12 mouse cellular contexts compared by ENCODE assay signal in genomic region chr9:69760371-69761301, GRCm38 (mm10). TPM values are rescaled to one million over a fixed set of nuclear protein-coding genes. Genes with fewer than 3 reads are reported as not detected.
DNase-seq lines count a peak whose midpoint lies in the region; ATAC-seq and TF ChIP-seq lines count a peak whose summit lies in the region.
"Had no signal": no experiment of that assay in that cellular context is flagged by ENCODE, and none has a peak within 500 bp of the region (broad histone marks: within the 10 kb centered on the region; RNA-seq: fewer than 3 reads in every experiment).

TSS of gene Foxb1 (minus strand) at chr9:69760940.

- ATAC-seq in kidney, postnatal 0 days (replicated peaks; ENCODE audit: low FRiP score, low read depth): no peak
- ATAC-seq in embryonic facial prominence, embryonic 11.5 days (replicated peaks; ENCODE audit: insufficient number of reproducible peaks, low FRiP score, low TSS enrichment, low read depth): 0 out of 2 replicates have a peak, but pooled peaks have one; percentile 27
- peak; percentile 52; the same call in 1 of the 2 replicates for ATAC-seq in hindbrain, postnatal 0 days

- H3K27ac ChIP-seq in kidney, postnatal 0 days: no peak within 1 kb of the TSS
- H3K27ac ChIP-seq in embryonic facial prominence, embryonic 11.5 days (replicated peaks; ENCODE audit: low read depth, low read length): no peak within 1 kb of the TSS
- peak within 1 kb of the TSS; percentile 61 for H3K27ac ChIP-seq in hindbrain, postnatal 0 days

- no peak for TF ChIP-seq CTCF in kidney, postnatal 0 days (IDR thresholded peaks at IDR 0.05; ENCODE audit: low read depth)
- TF ChIP-seq CTCF in hindbrain, postnatal 0 days (IDR thresholded peaks at IDR 0.05; ENCODE audit: low read depth): no peak

- no peaks in the 10 kb centered on the region for H3K36me3 ChIP-seq in kidney, postnatal 0 days (ENCODE audit: insufficient read depth, low read length)
- H3K36me3 ChIP-seq in embryonic facial prominence, embryonic 11.5 days (replicated peaks; ENCODE audit: control insufficient read depth, insufficient read depth, low read depth, low read length): no peaks in the 10 kb centered on the region
- H3K36me3 ChIP-seq in hindbrain, postnatal 0 days (ENCODE audit: insufficient read depth, low read length): no peaks in the 10 kb centered on the region

- no peak for DNase-seq in kidney, postnatal 0 days (ENCODE audit: low spot score)
- DNase-seq in kidney, postnatal 14 days: no peak
- peak; percentile 33 for DNase-seq in embryonic facial prominence, embryonic 11.5 days (ENCODE audit: low spot score)
- DNase-seq in hindbrain, postnatal 0 days (ENCODE audit: low spot score): peak; percentile 45
- peak; percentile 28 for DNase-seq in retina, embryonic 14.5 days (ENCODE audit: low spot score)
- no peak for DNase-seq in MN1 (ENCODE audit: low spot score)
- no peak for DNase-seq in adrenal gland, postnatal 4 days (ENCODE audit: low spot score in 2 of 2)
- no peak for DNase-seq in ovary, postnatal 14 days (ENCODE audit: low spot score)
- DNase-seq: cerebellum, postnatal 25 days had no signal

- 0 out of 2 replicates have a peak within 1 kb of the TSS, but pooled peaks have one; percentile 4 for H3K4me3 ChIP-seq in kidney, postnatal 0 days (replicated peaks; ENCODE audit: low read depth, low read length)
- H3K4me3 ChIP-seq in embryonic facial prominence, embryonic 11.5 days (ENCODE audit: low read depth, low read length): peak within 1 kb of the TSS; percentile 21
- H3K4me3 ChIP-seq in hindbrain, postnatal 0 days (ENCODE audit: low read length): peak within 1 kb of the TSS; percentile 40

- H3K9me3 ChIP-seq in kidney, postnatal 0 days (replicated peaks; ENCODE audit: low read length): no peaks in the 10 kb centered on the region
- no peaks in the 10 kb centered on the region for H3K9me3 ChIP-seq in embryonic facial prominence, embryonic 11.5 days (replicated peaks; ENCODE audit: control insufficient read depth, low read length)
- no peaks in the 10 kb centered on the region for H3K9me3 ChIP-seq in hindbrain, postnatal 0 days (ENCODE audit: low read length)

- H3K27me3 ChIP-seq in kidney, postnatal 0 days (ENCODE audit: insufficient read depth, low read length): peaks cover 99% of the 10 kb centered on the region
- H3K27me3 ChIP-seq in embryonic facial prominence, embryonic 11.5 days (ENCODE audit: control insufficient read depth, insufficient read depth, low read length): peaks cover 72% of the 10 kb centered on the region
- H3K27me3 ChIP-seq in hindbrain, postnatal 0 days (ENCODE audit: insufficient read depth, low read length): peaks cover 89% of the 10 kb centered on the region

- under 1% methylated on average over 60 of the region's 60 CpGs for WGBS in kidney, postnatal 0 days
- under 1% methylated on average over 60 of the region's 60 CpGs for WGBS in embryonic facial prominence, embryonic 11.5 days
- under 1% methylated on average over 60 of the region's 60 CpGs for WGBS in hindbrain, postnatal 0 days

- H3K4me2 ChIP-seq in kidney, postnatal 0 days (ENCODE audit: low read length): no peak within 1 kb of the TSS
- H3K4me2 ChIP-seq in embryonic facial prominence, embryonic 11.5 days (ENCODE audit: low read depth, low read length): peak within 1 kb of the TSS; percentile 27
- H3K4me2 ChIP-seq in hindbrain, postnatal 0 days (ENCODE audit: low read depth, low read length): peak within 1 kb of the TSS; percentile 42

- H3K4me1 ChIP-seq in kidney, postnatal 0 days (replicated peaks; ENCODE audit: insufficient read depth, low read length): peaks cover 5% of the 10 kb centered on the region; the same call in 1 of the 2 replicates
- H3K4me1 ChIP-seq in embryonic facial prominence, embryonic 11.5 days (ENCODE audit: control insufficient read depth, insufficient read depth, low read length): peaks cover 4% of the 10 kb centered on the region
- H3K4me1 ChIP-seq in hindbrain, postnatal 0 days (ENCODE audit: insufficient read depth, low read length): no peaks in the 10 kb centered on the region

- H3K9ac ChIP-seq in kidney, postnatal 0 days (ENCODE audit: low read depth, low read length): no peak within 1 kb of the TSS
- H3K9ac ChIP-seq in embryonic facial prominence, embryonic 11.5 days (replicated peaks; ENCODE audit: low read length): peak within 1 kb of the TSS; percentile 28; the same call in 1 of the 2 replicates
- peak within 1 kb of the TSS; percentile 49 for H3K9ac ChIP-seq in hindbrain, postnatal 0 days (replicated peaks; ENCODE audit: low read length)

RNA-seq across cellular contexts. Expression of gene Foxb1, which starts in this region (rescaled TPM):
- not detected in 2 replicates for polyA plus RNA-seq in kidney, postnatal 0 days (2015; fragmentation: Nextera tagmentation; extraction: Ambion mirVana)
- 0.31 and 0.33 TPM in 2 replicates for polyA plus RNA-seq in embryonic facial prominence, embryonic 11.5 days (2014; fragmentation: Nextera tagmentation; extraction: Ambion mirVana)
- total RNA-seq in hindbrain, postnatal 0 days (2014; rRNA removed): 10.0 and 11.4 TPM in 2 replicates
- polyA plus RNA-seq in hindbrain, postnatal 0 days (2015; fragmentation: Nextera tagmentation; extraction: Ambion mirVana): 5.5 and 5.7 TPM in 2 replicates
- not detected for total RNA-seq in adrenal gland, postnatal 4 days (2021)
- polyA plus RNA-seq: heart, embryonic 16.5 days; liver, embryonic 16.5 days; small intestine, adult 2 months had no signal

Comparison
In these comparisons a context has a peak if more than half of its experiments do, and no peak if none do; other contexts are left out.
1. RNA of gene Foxb1 (total RNA-seq): 10.0 to 11.4 TPM in hindbrain, postnatal 0 days; not detected in adrenal gland, postnatal 4 days; every median in the first group is over 10 times any median in the second.
2. Peak in DNase-seq, ATAC-seq, H3K4me3 ChIP-seq, H3K9ac ChIP-seq and H3K4me2 ChIP-seq in embryonic facial prominence, embryonic 11.5 days; RNA of the gene not detected or under 1 TPM.
3. DNase-seq: peak in hindbrain, postnatal 0 days (single experiment) and retina, embryonic 14.5 days (single experiment); none in kidney, postnatal 0 days (single experiment), kidney, postnatal 14 days (single experiment), MN1 (single experiment), adrenal gland, postnatal 4 days (0 of 2) and ovary, postnatal 14 days (single experiment).
4. Peak in every context shown above with its lines, with median percentiles within 50 percentile points of each other: H3K4me3 ChIP-seq.